Mouse (Mus musculus) brain, embryonic 14.5 days (tissue): ENCODE results near the gene Agrp.

Source experiments
- CTCF ChIP-seq: fragments of 200-500 bp; IDR thresholded peaks from 2 replicates; pipeline ENCODE4 v1.5.1; 2012; ENCODE audit warnings: inconsistent platforms, mild to moderate bottlenecking, moderate library complexity, borderline replicate concordance; ENCODE audit not compliant: insufficient read depth, insufficient read length; ENCODE audit errors: extremely low read depth
- POLR2A ChIP-seq: fragments of 200-500 bp; IDR thresholded peaks from 2 replicates; pipeline ENCODE4 v1.6.1; 2012; ENCODE audit warnings: mild to moderate bottlenecking, inconsistent platforms, borderline replicate concordance; ENCODE audit not compliant: poor library complexity, insufficient read depth, insufficient read length, severe bottlenecking; ENCODE audit errors: extremely low read depth

GRCm38 (mm10) chr8:105519591-105519990 is 117.6 kb downstream of the Agrp start:
- TF ChIP-seq POLR2A, result no peak
- TF ChIP-seq CTCF, result no peak
